In the genomic region with DNA sequence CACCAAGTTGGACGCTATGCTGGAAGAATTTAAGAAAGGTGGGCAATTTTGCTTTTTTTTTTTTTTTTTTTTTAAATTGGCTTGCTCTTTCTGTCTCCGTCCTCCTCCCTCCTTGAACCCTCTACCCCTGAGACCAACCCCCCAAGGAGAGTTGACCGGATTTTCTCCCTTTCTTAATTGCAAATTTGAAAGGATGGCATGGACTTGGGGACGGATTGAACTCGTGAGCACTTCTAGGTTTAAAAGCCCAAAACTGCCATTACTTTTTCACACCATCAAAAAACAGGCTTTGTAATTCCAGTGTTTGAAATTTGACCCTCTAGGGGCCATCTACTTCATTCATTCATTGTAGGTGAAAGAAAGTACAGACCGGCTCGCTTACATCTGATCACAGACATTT, we compare ENCODE assay signal across 9 mouse cellular contexts. TPM values are rescaled to one million over a fixed set of nuclear protein-coding genes. Genes with fewer than 3 reads are reported as not detected.
DNase-seq lines count a peak whose midpoint lies in the region; ATAC-seq and TF ChIP-seq lines count a peak whose summit lies in the region.
"Had no signal": no experiment of that assay in that cellular context is flagged by ENCODE, and none has a peak within 500 bp of the region (broad histone marks: within the 10 kb centered on the region; RNA-seq: fewer than 3 reads in every experiment).

No protein-coding gene starts in this region.

- H3K4me3 ChIP-seq in erythroblast, embryonic 14.5 days (replicated peaks): peak overlapping the region; percentile 100
- no peak overlapping the region for H3K4me3 ChIP-seq in CH12.LX (replicated peaks in 1 of 3; ENCODE audit: low read depth in 2 of 3, low read length in 2 of 3, poor library complexity in 1 of 3)
- H3K4me3 ChIP-seq in forebrain, embryonic 11.5 days (ENCODE audit: low read depth, low read length): peak overlapping the region; percentile 72
- H3K4me3 ChIP-seq in liver, embryonic 14.5 days (ENCODE audit: insufficient read depth in 1 of 2, low read depth in 2 of 2, low read length in 2 of 2): peak overlapping the region in 1 of 2 experiments; percentile 78; a peak in 3 of 4 replicates

- no peak for TF ChIP-seq EP300 in CH12.LX (IDR thresholded peaks at IDR 0.05; ENCODE audit: low read length)
- TF ChIP-seq EP300 in liver, embryonic 14.5 days (IDR thresholded peaks at IDR 0.05; ENCODE audit: low read depth): no peak

- no peak overlapping the region for H3K9ac ChIP-seq in CH12.LX (ENCODE audit: insufficient read depth, low read depth)
- no peak overlapping the region for H3K9ac ChIP-seq in forebrain, embryonic 11.5 days (ENCODE audit: low read length)
- peak overlapping the region; percentile 74 for H3K9ac ChIP-seq in liver, embryonic 14.5 days (replicated peaks)

- ATAC-seq in erythroblast, adult 5-6 weeks (replicated peaks; ENCODE audit: low FRiP score, poor library complexity, severe bottlenecking): no peak
- no peak for ATAC-seq in forebrain, embryonic 11.5 days (replicated peaks; ENCODE audit: low FRiP score)
- ATAC-seq in liver, embryonic 14.5 days (ENCODE audit: insufficient read depth): no peak
- ATAC-seq: CD4-positive, CD25-positive, alpha-beta regulatory T cell, adult 4 months had no signal

- DNase-seq in CH12.LX (ENCODE audit: extremely low read depth): no peak
- DNase-seq in forebrain, embryonic 11.5 days (ENCODE audit: low spot score): no peak
- no peak for DNase-seq in liver, embryonic 14.5 days (ENCODE audit: low read depth in 3 of 3, low spot score in 3 of 3)
- DNase-seq in right cerebral cortex, postnatal 25 days: no peak
- no peak for DNase-seq in layer of hippocampus, postnatal 36 days
- no peak for DNase-seq in kidney, postnatal 10 days

- peaks cover 6% of the 10 kb centered on the region for H3K36me3 ChIP-seq in erythroblast, embryonic 14.5 days (ENCODE audit: control insufficient read depth)
- H3K36me3 ChIP-seq in CH12.LX (replicated peaks in 1 of 2; ENCODE audit: control insufficient read depth in 1 of 2, insufficient read depth in 1 of 2, low read length in 1 of 2): peaks cover 0 to 1% of the 10 kb centered on the region in 2 experiments
- H3K36me3 ChIP-seq in forebrain, embryonic 11.5 days (ENCODE audit: control insufficient read depth, insufficient read depth, low read length): no peaks in the 10 kb centered on the region
- no peaks in the 10 kb centered on the region for H3K36me3 ChIP-seq in liver, embryonic 14.5 days (replicated peaks; ENCODE audit: control insufficient read depth, insufficient read depth, low read depth)

- H3K4me1 ChIP-seq in erythroblast, embryonic 14.5 days (ENCODE audit: control insufficient read depth): peaks cover 64% of the 10 kb centered on the region
- H3K4me1 ChIP-seq in CH12.LX (ENCODE audit: control insufficient read depth in 1 of 2, insufficient read depth in 2 of 2): peaks cover 19 to 23% of the 10 kb centered on the region in 2 experiments
- peaks cover 8% of the 10 kb centered on the region; the same call in 1 of the 2 replicates for H3K4me1 ChIP-seq in forebrain, embryonic 11.5 days (replicated peaks; ENCODE audit: control insufficient read depth, insufficient read depth, low read length)
- H3K4me1 ChIP-seq in liver, embryonic 14.5 days (replicated peaks; ENCODE audit: control insufficient read depth in 2 of 2, insufficient read depth in 2 of 2, low read length in 1 of 2): peaks cover 9 to 13% of the 10 kb centered on the region in 2 experiments

- H3K27me3 ChIP-seq in erythroblast, embryonic 14.5 days (ENCODE audit: control insufficient read depth): peaks cover 38% of the 10 kb centered on the region
- no peaks in the 10 kb centered on the region for H3K27me3 ChIP-seq in CH12.LX (replicated peaks)
- H3K27me3 ChIP-seq in forebrain, embryonic 11.5 days (ENCODE audit: control insufficient read depth, insufficient read depth, low read length): peaks cover 9% of the 10 kb centered on the region
- H3K27me3 ChIP-seq in liver, embryonic 14.5 days (ENCODE audit: control insufficient read depth, insufficient read depth, low read length): peaks cover 18% of the 10 kb centered on the region

- WGBS in forebrain, embryonic 11.5 days: 8% methylated on average over 7 of the region's 7 CpGs
- 32% methylated on average over 7 of the region's 7 CpGs for WGBS in liver, embryonic 14.5 days (ENCODE audit: insufficient replicate concordance)

- TF ChIP-seq POLR2A in CH12.LX (IDR thresholded peaks at IDR 0.05; ENCODE audit: low read depth, low read length): no peak

- no peak for TF ChIP-seq CTCF in CH12.LX (conservative IDR thresholded peaks at IDR 0.05 in 1 of 2, IDR thresholded peaks at IDR 0.05 in 1 of 2; ENCODE audit: low read depth in 2 of 2, low read length in 2 of 2)
- no peak for TF ChIP-seq CTCF in liver, embryonic 14.5 days (IDR thresholded peaks at IDR 0.05; ENCODE audit: low read depth)

- H3K9me3 ChIP-seq in erythroblast, embryonic 14.5 days (ENCODE audit: control insufficient read depth, low read length): no peaks in the 10 kb centered on the region
- H3K9me3 ChIP-seq in CH12.LX (replicated peaks; ENCODE audit: low read length): no peaks in the 10 kb centered on the region
- H3K9me3 ChIP-seq in forebrain, embryonic 11.5 days (ENCODE audit: control insufficient read depth, low read length): no peaks in the 10 kb centered on the region
- no peaks in the 10 kb centered on the region for H3K9me3 ChIP-seq in liver, embryonic 14.5 days (ENCODE audit: control insufficient read depth, low read length)

- dilution Hi-C loops in CH12.LX (cut with MboI; ENCODE audit: extremely low pct_ligation_motif_present, extremely low pct_unique_long_range_greater_than_20kb, low sequenced_read_pairs): no loop called here

- in situ Hi-C loops in CH12.LX (cut with MboI; ENCODE audit: low pct_ligation_motif_present, low pct_unique_long_range_greater_than_20kb, low sequenced_read_pairs): loop anchor here (5.0 to 10.0 kb wide), 2 partner anchors 109 to 221 kb away; no protein-coding TSS in a partner anchor

- H3K4me2 ChIP-seq in CH12.LX (ENCODE audit: insufficient read depth, low read depth, poor library complexity, severe bottlenecking): peak overlapping the region; percentile 24; the same call in 1 of the 2 replicates
- peak overlapping the region; percentile 94; the same call in 1 of the 2 replicates for H3K4me2 ChIP-seq in forebrain, embryonic 11.5 days (ENCODE audit: low read depth, low read length, severe bottlenecking)
- H3K4me2 ChIP-seq in liver, embryonic 14.5 days (ENCODE audit: low read depth): peak overlapping the region; percentile 95

- no peaks in the 10 kb centered on the region for H3K79me2 ChIP-seq in CH12.LX (replicated peaks; ENCODE audit: control insufficient read depth, extremely low read depth, insufficient read depth, poor library complexity, severe bottlenecking)

- H3K27ac ChIP-seq in CH12.LX (ENCODE audit: insufficient read depth, low read depth): no peak overlapping the region
- H3K27ac ChIP-seq in forebrain, embryonic 11.5 days (ENCODE audit: low read depth, low read length): no peak overlapping the region
- H3K27ac ChIP-seq in liver, embryonic 14.5 days: no peak overlapping the region

- no peak for TF ChIP-seq RAD21 in CH12.LX (IDR thresholded peaks at IDR 0.05; ENCODE audit: low read depth, low read length)

TF ChIP-seq in CH12.LX, 34 proteins besides CTCF, POLR2A, EP300 and RAD21 (continues in another document):
- TF ChIP-seq MAZ (IDR thresholded peaks at IDR 0.05; ENCODE audit: low read depth, low read length): no peak
- TF ChIP-seq PAX5 (IDR thresholded peaks at IDR 0.05; ENCODE audit: low read length): no peak
- no peak for TF ChIP-seq IRF4 (IDR thresholded peaks at IDR 0.05; ENCODE audit: low read depth, low read length)
- no peak for TF ChIP-seq SIN3A (IDR thresholded peaks at IDR 0.05; ENCODE audit: low read length)
- TF ChIP-seq CHD2 (IDR thresholded peaks at IDR 0.05; ENCODE audit: low read length): no peak
- TF ChIP-seq TCF12 (IDR thresholded peaks at IDR 0.05; ENCODE audit: low read depth, low read length): no peak
- no peak for TF ChIP-seq ZC3H11A (IDR thresholded peaks at IDR 0.05; ENCODE audit: low read depth, low read length)
- TF ChIP-seq USF2 (conservative IDR thresholded peaks at IDR 0.05; ENCODE audit: low read depth, low read length): no peak
- no peak for TF ChIP-seq SMC3 (IDR thresholded peaks at IDR 0.05; ENCODE audit: low read depth, low read length)
- TF ChIP-seq ELF1 (IDR thresholded peaks at IDR 0.05; ENCODE audit: low read depth, low read length): no peak
- no peak for TF ChIP-seq CHD1 (IDR thresholded peaks at IDR 0.05; ENCODE audit: low read depth, low read length)
- no peak for TF ChIP-seq UBTF (IDR thresholded peaks at IDR 0.05; ENCODE audit: low read depth, low read length)
- TF ChIP-seq ZMIZ1 (IDR thresholded peaks at IDR 0.05; ENCODE audit: low read depth, low read length): no peak
- TF ChIP-seq KAT2A (IDR thresholded peaks at IDR 0.05; ENCODE audit: insufficient replicate concordance, low read length): no peak
- no peak for TF ChIP-seq TBP (conservative IDR thresholded peaks at IDR 0.05; ENCODE audit: low read depth, low read length)

RNA-seq across cellular contexts. Expression of a gene that starts 2.0 kb away (rescaled TPM):
- 3.5 and 4.9 TPM in 2 replicates for polyA plus RNA-seq in erythroblast, embryonic 14.5 days (2012)
- total RNA-seq in erythroblast, adult 5-6 weeks (2015; ENCODE audit: low replicate concordance): 34.0 and 36.6 TPM in 2 replicates
- 51.7 and 58.0 TPM in 2 replicates for total RNA-seq in erythroblast, adult 5-6 weeks (2017; ENCODE audit: low replicate concordance)
- total RNA-seq in CH12.LX (2012; rRNA removed): 3.1 and 3.7 TPM in 2 replicates
- 1.8 and 2.4 TPM in 2 replicates for total RNA-seq in CH12.LX (2014; rRNA removed)
- 1.8 and 2.6 TPM in 2 replicates for polyA plus RNA-seq in CH12.LX (2012; ENCODE audit: insufficient read length, low read depth)
- 3.2 and 3.8 TPM in 2 replicates for polyA plus RNA-seq in forebrain, embryonic 11.5 days (2014; fragmentation: Nextera tagmentation; extraction: Ambion mirVana)
- 1.2 and 1.7 TPM in 2 replicates for polyA plus RNA-seq in liver, embryonic 14.5 days (2012; rRNA removed)
- polyA plus RNA-seq in liver, embryonic 14.5 days (2014; fragmentation: Nextera tagmentation; extraction: Ambion mirVana): 1.5 and 2.6 TPM in 2 replicates
- 10 to 100 TPM; 36.6 to 39.8 TPM for total RNA-seq in layer of hippocampus, postnatal 36 days (2021)

RNA-seq across cellular contexts. Expression of a gene that starts 56.1 kb away (rescaled TPM):
- polyA plus RNA-seq in erythroblast, embryonic 14.5 days (2012): 0.07 TPM in 1 of 2 replicates, not detected in the other
- total RNA-seq in erythroblast, adult 5-6 weeks (2015; ENCODE audit: low replicate concordance): 2.9 TPM in 2 replicates
- total RNA-seq in erythroblast, adult 5-6 weeks (2017; ENCODE audit: low replicate concordance): 4.2 and 5.9 TPM in 2 replicates
- total RNA-seq in CH12.LX (2012; rRNA removed) (30.7 and 34.4 TPM in 2 replicates), CH12.LX (2014; rRNA removed) (43.3 and 50.1 TPM in 2 replicates)
- 47.7 and 52.1 TPM in 2 replicates for polyA plus RNA-seq in CH12.LX (2012; ENCODE audit: insufficient read length, low read depth)
- 19.4 and 24.0 TPM in 2 replicates for polyA plus RNA-seq in forebrain, embryonic 11.5 days (2014; fragmentation: Nextera tagmentation; extraction: Ambion mirVana)
- polyA plus RNA-seq in liver, embryonic 14.5 days (2012; rRNA removed): 3.8 and 5.1 TPM in 2 replicates
- 12.8 and 13.4 TPM in 2 replicates for polyA plus RNA-seq in liver, embryonic 14.5 days (2014; fragmentation: Nextera tagmentation; extraction: Ambion mirVana)
- 10 to 100 TPM; 21.3 to 22.4 TPM for total RNA-seq in layer of hippocampus, postnatal 36 days (2021)

Comparison
In these comparisons a context has a peak if more than half of its experiments do, and no peak if none do; other contexts are left out.
1. H3K4me3 ChIP-seq: peak in erythroblast, embryonic 14.5 days (single experiment) and forebrain, embryonic 11.5 days (single experiment); none in CH12.LX (0 of 3).
2. H3K4me2 ChIP-seq: peak in every context shown above with its lines; median percentile 95 in liver, embryonic 14.5 days; 94 in forebrain, embryonic 11.5 days; 24 in CH12.LX.